27 mouse cellular contexts compared by ENCODE assay signal in the genomic region with DNA sequence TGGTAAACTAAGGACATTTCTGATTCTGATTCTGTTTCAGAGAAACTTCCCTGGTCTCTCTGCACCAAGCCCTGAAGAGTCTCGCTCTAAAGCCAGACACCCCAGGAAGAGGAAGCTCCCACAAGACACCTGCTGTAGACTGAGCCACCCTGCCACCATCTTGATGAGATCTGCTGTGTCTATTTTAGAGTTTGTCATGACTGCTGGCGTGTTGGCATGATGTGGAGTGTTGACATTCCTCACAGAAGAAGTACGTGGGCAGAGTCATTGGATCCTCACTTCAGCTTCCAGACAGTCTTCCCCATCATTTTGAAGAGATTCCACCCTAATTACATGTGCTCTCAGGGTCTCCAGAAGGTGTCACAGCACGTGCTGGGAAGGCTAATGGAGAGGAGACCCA.
DNase-seq lines count a peak whose midpoint lies in the region.
"Had no signal": no experiment of that assay in that cellular context is flagged by ENCODE, and none has a peak within 500 bp of the region (broad histone marks: within the 10 kb centered on the region; RNA-seq: fewer than 3 reads in every experiment).

No protein-coding gene starts in this region.

- 78% methylated on average over 4 of the region's 4 CpGs for WGBS in limb, embryonic 10.5 days

- no peak overlapping the region for H3K4me3 ChIP-seq in limb, embryonic 10.5 days
- H3K4me3 ChIP-seq: embryonic facial prominence, embryonic 10.5 days; embryonic facial prominence, embryonic 13.5 days; erythroblast, embryonic 14.5 days; forebrain, embryonic 12.5 days; forebrain, embryonic 15.5 days; heart, adult 2 months; heart, embryonic 10.5 days; heart, embryonic 13.5 days had no signal

- no peaks in the 10 kb centered on the region for H3K27me3 ChIP-seq in limb, embryonic 10.5 days (ENCODE audit: low read depth, poor library complexity, severe bottlenecking)
- H3K27me3 ChIP-seq: embryonic facial prominence, embryonic 13.5 days; forebrain, embryonic 12.5 days; forebrain, embryonic 15.5 days; heart, embryonic 13.5 days had no signal

- no peaks in the 10 kb centered on the region for H3K9me3 ChIP-seq in limb, embryonic 10.5 days (replicated peaks)
- H3K9me3 ChIP-seq: embryonic facial prominence, embryonic 10.5 days; forebrain, embryonic 15.5 days; heart, embryonic 10.5 days; heart, embryonic 13.5 days had no signal

- no peak overlapping the region for H3K27ac ChIP-seq in limb, embryonic 10.5 days
- H3K27ac ChIP-seq: embryonic facial prominence, embryonic 10.5 days; embryonic facial prominence, embryonic 13.5 days; forebrain, embryonic 12.5 days; forebrain, embryonic 15.5 days; heart, adult 2 months; heart, embryonic 10.5 days; heart, embryonic 13.5 days; hindbrain, embryonic 14.5 days; hindbrain, postnatal 0 days had no signal

- 0 out of 2 replicates have a peak, but pooled peaks cover 4% of the 10 kb centered on the region for H3K4me1 ChIP-seq in limb, embryonic 10.5 days
- H3K4me1 ChIP-seq: embryonic facial prominence, embryonic 10.5 days; embryonic facial prominence, embryonic 13.5 days; forebrain, embryonic 12.5 days; forebrain, embryonic 15.5 days; heart, embryonic 10.5 days; heart, embryonic 13.5 days had no signal

- no peaks in the 10 kb centered on the region for H3K36me3 ChIP-seq in limb, embryonic 10.5 days
- H3K36me3 ChIP-seq: embryonic facial prominence, embryonic 10.5 days; embryonic facial prominence, embryonic 13.5 days; forebrain, embryonic 12.5 days; forebrain, embryonic 15.5 days; heart, embryonic 10.5 days; heart, embryonic 13.5 days had no signal

- peak; percentile 42 to 60 for DNase-seq in layer of hippocampus, adult 18-20 months (ENCODE audit: low spot score in 2 of 2)
- DNase-seq in layer of hippocampus, postnatal 10 days (ENCODE audit: low spot score in 2 of 2), result no peak
- DNase-seq in layer of hippocampus, postnatal 14 days (ENCODE audit: low spot score in 2 of 2), result peak; percentile 27 to 51
- DNase-seq in layer of hippocampus, postnatal 36 days, result no peak
- DNase-seq in telencephalon, adult 2 months (ENCODE audit: low read depth, low spot score), result peak; percentile 40
- DNase-seq in limb, embryonic 10.5 days (ENCODE audit: low spot score), result no peak
- DNase-seq: adrenal gland, adult 2 months; adrenal gland, postnatal 14 days; cerebellum, adult 11-12 months; cerebellum, adult 8-10 months; cerebellum, postnatal 10 days; cerebellum, postnatal 36 days; embryo, embryonic 11 days; gastrocnemius, postnatal 10 days; gastrocnemius, postnatal 36 days; heart, adult 2 months; heart, postnatal 14 days; heart, postnatal 4 days had no signal

Comparison
In these comparisons a context has a peak if more than half of its experiments do, and no peak if none do; other contexts are left out.
1. DNase-seq: peak in layer of hippocampus, adult 18-20 months (2 of 2), layer of hippocampus, postnatal 14 days (2 of 2) and telencephalon, adult 2 months (single experiment); none in layer of hippocampus, postnatal 10 days (0 of 2), layer of hippocampus, postnatal 36 days (0 of 2) and limb, embryonic 10.5 days (single experiment).